Mouse (Mus musculus): ENCODE data around the gene Ctf2. TPM values are rescaled to one million over a fixed set of nuclear protein-coding genes. Genes with fewer than 3 reads are reported as not detected.

Ctf2 gene
- polyA plus RNA-seq, 1 experiment = not detected

- H3K27me3 ChIP-seq (replicated peaks; ENCODE audit: control insufficient read depth, insufficient read depth, low read length) = no peaks in the 10 kb centered on the region
- TF ChIP-seq CTCF (conservative IDR thresholded peaks at IDR 0.05; ENCODE audit: insufficient read depth, insufficient read length, low read depth, low read length) (no peak), POLR2A (IDR thresholded peaks at IDR 0.05; ENCODE audit: low read depth, low read length) (no peak)
- DNase-seq = peak; percentile 85
- H3K27ac ChIP-seq (ENCODE audit: insufficient read depth, low read depth, low read length) = peak within 1 kb of the TSS; percentile 85
- H3K4me3 ChIP-seq (ENCODE audit: insufficient read depth, low read depth, low read length) = peak within 1 kb of the TSS; percentile 55
- no peaks in the 10 kb centered on the region for H3K36me3 ChIP-seq (ENCODE audit: control insufficient read depth, insufficient read depth, low read length)
- 7% methylated on average over 28 of the region's 28 CpGs for WGBS
- peaks cover 12% of the 10 kb centered on the region; the same call in 1 of the 2 replicates for H3K4me1 ChIP-seq (ENCODE audit: control insufficient read depth, insufficient read depth, low read length)
Measured at GRCm38 (mm10) chr7:127712461-127713385, 19.2 kb downstream of the Ctf2 start, which contains the start of gene Ctf1. Ctf1 (plus strand) TSS chr7:127712736.

- Histone ChIP-seq H3K27ac (ENCODE audit: insufficient read depth, low read depth, low read length) (peak overlapping the region; percentile 79; the same call in 1 of the 2 replicates), H3K4me3 (ENCODE audit: insufficient read depth, low read depth, low read length) (no peak overlapping the region), H3K27me3 (replicated peaks; ENCODE audit: control insufficient read depth, insufficient read depth, low read length) (no peaks in the 10 kb centered on the region), H3K36me3 (ENCODE audit: control insufficient read depth, insufficient read depth, low read length) (no peaks in the 10 kb centered on the region), H3K4me1 (ENCODE audit: control insufficient read depth, insufficient read depth, low read length) (peaks cover 17% of the 10 kb centered on the region; the same call in 1 of the 2 replicates)
- 38% methylated on average over 3 of the region's 3 CpGs for WGBS
- TF ChIP-seq CTCF (conservative IDR thresholded peaks at IDR 0.05; ENCODE audit: insufficient read depth, insufficient read length, low read depth, low read length) (no peak), POLR2A (IDR thresholded peaks at IDR 0.05; ENCODE audit: low read depth, low read length) (no peak)
- peak; percentile 27 for DNase-seq
Measured at GRCm38 (mm10) chr7:127711456-127711855, 20.5 kb downstream of the Ctf2 start.

GRCm38 (mm10) chr7:127711031-127711430 is 20.9 kb downstream of the Ctf2 start:
- Histone ChIP-seq H3K4me1 (ENCODE audit: control insufficient read depth, insufficient read depth, low read length) (peaks cover 17% of the 10 kb centered on the region; the same call in 1 of the 2 replicates), H3K36me3 (ENCODE audit: control insufficient read depth, insufficient read depth, low read length) (no peaks in the 10 kb centered on the region), H3K27me3 (replicated peaks; ENCODE audit: control insufficient read depth, insufficient read depth, low read length) (no peaks in the 10 kb centered on the region), H3K4me3 (ENCODE audit: insufficient read depth, low read depth, low read length) (no peak overlapping the region), H3K27ac (ENCODE audit: insufficient read depth, low read depth, low read length) (no peak overlapping the region)
- 61% methylated on average over 3 of the region's 3 CpGs for WGBS
- no peak for DNase-seq
- no peak for TF ChIP-seq CTCF (conservative IDR thresholded peaks at IDR 0.05; ENCODE audit: insufficient read depth, insufficient read length, low read depth, low read length)
- no peak for TF ChIP-seq POLR2A (IDR thresholded peaks at IDR 0.05; ENCODE audit: low read depth, low read length)

GRCm38 (mm10) chr7:127709261-127709979 is 22.5 kb downstream of the Ctf2 start:
- Histone ChIP-seq H3K4me3 (ENCODE audit: insufficient read depth, low read depth, low read length) (no peak overlapping the region), H3K27ac (ENCODE audit: insufficient read depth, low read depth, low read length) (no peak overlapping the region), H3K36me3 (ENCODE audit: control insufficient read depth, insufficient read depth, low read length) (no peaks in the 10 kb centered on the region), H3K4me1 (ENCODE audit: control insufficient read depth, insufficient read depth, low read length) (peaks cover 19% of the 10 kb centered on the region; the same call in 1 of the 2 replicates), H3K27me3 (replicated peaks; ENCODE audit: control insufficient read depth, insufficient read depth, low read length) (no peaks in the 10 kb centered on the region)
- no peak for TF ChIP-seq CTCF (conservative IDR thresholded peaks at IDR 0.05; ENCODE audit: insufficient read depth, insufficient read length, low read depth, low read length)
- no peak for TF ChIP-seq POLR2A (IDR thresholded peaks at IDR 0.05; ENCODE audit: low read depth, low read length)
- no peak for DNase-seq
- 67% methylated on average over 5 of the region's 5 CpGs for WGBS

- TF ChIP-seq CTCF (conservative IDR thresholded peaks at IDR 0.05; ENCODE audit: insufficient read depth, insufficient read length, low read depth, low read length) (peak; percentile 52), POLR2A (IDR thresholded peaks at IDR 0.05; ENCODE audit: low read depth, low read length) (no peak)
- H3K4me1 ChIP-seq (ENCODE audit: control insufficient read depth, insufficient read depth, low read length) = peaks cover 26% of the 10 kb centered on the region; the same call in 1 of the 2 replicates
- H3K27me3 ChIP-seq (replicated peaks; ENCODE audit: control insufficient read depth, insufficient read depth, low read length) = no peaks in the 10 kb centered on the region
- peak within 1 kb of the TSS; percentile 69 for H3K27ac ChIP-seq (ENCODE audit: insufficient read depth, low read depth, low read length)
- H3K36me3 ChIP-seq (ENCODE audit: control insufficient read depth, insufficient read depth, low read length) = no peaks in the 10 kb centered on the region
- peak; percentile 92 for DNase-seq
- peak within 1 kb of the TSS; percentile 75 for H3K4me3 ChIP-seq (ENCODE audit: insufficient read depth, low read depth, low read length)
- WGBS = under 1% methylated on average over 88 of the region's 90 CpGs
Measured at GRCm38 (mm10) chr7:127708207-127709078, 23.5 kb downstream of the Ctf2 start, which contains the start of gene Bcl7c. Bcl7c (minus strand) TSS chr7:127708933.

- Histone ChIP-seq H3K36me3 (ENCODE audit: control insufficient read depth, insufficient read depth, low read length) (no peaks in the 10 kb centered on the region), H3K27me3 (replicated peaks; ENCODE audit: control insufficient read depth, insufficient read depth, low read length) (no peaks in the 10 kb centered on the region), H3K4me1 (ENCODE audit: control insufficient read depth, insufficient read depth, low read length) (peaks cover 30% of the 10 kb centered on the region; the same call in 1 of the 2 replicates), H3K4me3 (ENCODE audit: insufficient read depth, low read depth, low read length) (peak overlapping the region; percentile 75), H3K27ac (ENCODE audit: insufficient read depth, low read depth, low read length) (peak overlapping the region; percentile 69)
- DNase-seq = no peak
- no peak for TF ChIP-seq POLR2A (IDR thresholded peaks at IDR 0.05; ENCODE audit: low read depth, low read length)
- TF ChIP-seq CTCF (conservative IDR thresholded peaks at IDR 0.05; ENCODE audit: insufficient read depth, insufficient read length, low read depth, low read length) = no peak
- 3% methylated on average over 5 of the region's 5 CpGs for WGBS
Measured at GRCm38 (mm10) chr7:127707957-127708206, 24.1 kb downstream of the Ctf2 start.

All from kidney, adult 2 months (tissue).